Mouse (Mus musculus): ENCODE data around the gene Abr.

DNA sequence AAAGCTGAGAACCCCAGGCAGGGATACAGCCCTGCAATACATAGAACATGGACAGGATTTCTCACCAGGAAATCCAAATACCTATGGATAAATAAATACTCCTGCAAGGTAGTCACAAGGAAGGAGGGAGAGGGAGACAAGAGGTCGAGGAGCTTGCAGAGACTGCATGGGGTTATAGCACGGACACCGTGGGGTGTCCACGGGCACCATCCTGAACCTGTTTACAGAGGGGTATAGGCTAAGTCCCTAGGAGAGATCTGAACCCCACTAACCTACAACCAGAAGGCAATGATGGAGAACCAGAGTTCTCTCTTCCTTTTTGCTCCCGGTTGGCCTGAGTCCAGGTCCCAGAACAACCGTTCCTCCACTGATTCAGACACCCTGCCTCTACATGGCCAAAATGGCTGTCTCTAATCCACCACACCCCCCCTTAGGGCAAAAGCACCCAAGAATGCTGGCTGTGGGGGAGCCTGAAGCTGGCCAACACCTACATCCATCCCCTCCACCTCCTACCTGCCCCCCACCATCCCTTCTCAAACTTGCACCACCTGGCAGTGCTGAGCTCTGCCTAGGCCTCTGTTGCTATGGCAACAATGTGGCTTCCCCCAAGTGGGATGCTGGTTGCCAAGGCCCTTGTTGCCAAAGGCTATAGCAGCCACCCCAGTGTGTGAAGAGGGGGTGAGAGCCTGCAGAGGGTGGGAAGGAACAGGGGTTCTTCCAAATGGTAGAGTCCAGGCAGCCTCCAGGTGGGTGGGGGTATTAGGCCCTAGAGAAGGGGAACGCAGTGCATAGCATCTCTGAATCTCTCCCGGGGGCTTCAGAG, 114.6 kb downstream of the Abr start:
- no peak for TF ChIP-seq POLR2A (IDR thresholded peaks at IDR 0.05; ENCODE audit: borderline replicate concordance, extremely low read depth, insufficient read depth, insufficient read length, poor library complexity, severe bottlenecking)
- no peak for TF ChIP-seq CTCF (IDR thresholded peaks at IDR 0.05; ENCODE audit: borderline replicate concordance, extremely low read depth, insufficient read depth, insufficient read length)

All from brain, embryonic 14.5 days (tissue).